Mouse (Mus musculus) brain, adult 2 months (tissue): ENCODE data around the gene Tubgcp2.

ENCODE experiments used
- DNase-seq: peaks from one replicate; pipeline ENCODE4 v3.0.0; 2011; ENCODE audit warnings: low read depth, low spot score

The Tubgcp2 gene

GRCm38 (mm10) chr7:140047811-140048311 is 11.4 kb upstream of the Tubgcp2 start:
- peak; percentile 36 for DNase-seq

- no peak for DNase-seq
Measured at GRCm38 (mm10) chr7:140045546-140045945, 9.1 kb upstream of the Tubgcp2 start.

- DNase-seq: no peak
Measured at GRCm38 (mm10) chr7:140042728-140043127, 6.3 kb upstream of the Tubgcp2 start.

GRCm38 (mm10) chr7:140037171-140037555 is 694 bp upstream of the Tubgcp2 start:
- DNase-seq: peak; percentile 9

- DNase-seq: no peak
Measured at GRCm38 (mm10) chr7:140035456-140035855, 1.0 kb downstream of the Tubgcp2 start.

GRCm38 (mm10) chr7:140033386-140033785 is 3.1 kb downstream of the Tubgcp2 start:
- no peak for DNase-seq

GRCm38 (mm10) chr7:140032366-140032765 is 4.1 kb downstream of the Tubgcp2 start:
- no peak for DNase-seq

- no peak for DNase-seq
Measured at GRCm38 (mm10) chr7:140031771-140032170, 4.7 kb downstream of the Tubgcp2 start.

- DNase-seq: no peak
Measured at GRCm38 (mm10) chr7:140011336-140011735, 25.1 kb downstream of the Tubgcp2 start.

GRCm38 (mm10) chr7:140007781-140008180 is 28.7 kb downstream of the Tubgcp2 start:
- DNase-seq: no peak

GRCm38 (mm10) chr7:140006861-140007611 is 29.4 kb downstream of the Tubgcp2 start:
- no peak for DNase-seq

GRCm38 (mm10) chr7:140004666-140005065 is 31.8 kb downstream of the Tubgcp2 start:
- DNase-seq: no peak

- no peak for DNase-seq
Measured at GRCm38 (mm10) chr7:140001086-140001740, 35.3 kb downstream of the Tubgcp2 start.

GRCm38 (mm10) chr7:139998691-139999350 is 37.6 kb downstream of the Tubgcp2 start:
- DNase-seq: peak; percentile 82

GRCm38 (mm10) chr7:139994676-139995075 is 41.8 kb downstream of the Tubgcp2 start:
- peak; percentile 86 for DNase-seq

- no peak for DNase-seq
Measured at GRCm38 (mm10) chr7:139994202-139994601, 42.3 kb downstream of the Tubgcp2 start.

- DNase-seq: no peak
Measured at GRCm38 (mm10) chr7:139993532-139993931, 42.9 kb downstream of the Tubgcp2 start.

GRCm38 (mm10) chr7:139992406-139992805 is 44.1 kb downstream of the Tubgcp2 start, which contains the start of gene Adam8:
Adam8 (minus strand) TSS chr7:139992562.
- no peak for DNase-seq

- no peak for DNase-seq
Measured at GRCm38 (mm10) chr7:139990864-139991394, 45.5 kb downstream of the Tubgcp2 start.

GRCm38 (mm10) chr7:139988272-139988671 is 48.2 kb downstream of the Tubgcp2 start:
- no peak for DNase-seq

GRCm38 (mm10) chr7:139984505-139984904 is 52.0 kb downstream of the Tubgcp2 start:
- DNase-seq: no peak

- no peak for DNase-seq
Measured at GRCm38 (mm10) chr7:139982058-139982457, 54.4 kb downstream of the Tubgcp2 start.
